Mouse (Mus musculus) adrenal gland, adult 18-20 months (tissue): ENCODE measurements around the gene Dhdh. TPM values are rescaled to one million over a fixed set of nuclear protein-coding genes. Genes with fewer than 3 reads are reported as not detected.
"Not testable (repeated sequence)": the region's sequence is repeated elsewhere in the genome, so short reads cannot be mapped to it uniquely, and the experiment has no call there.

Experiments
- DNase-seq, 2 experiments: peaks; one replicate each; pipeline ENCODE4 v3.0.0; 2021 to 2022; ENCODE audit warnings: low spot score in 2 of 2
- long read RNA-seq, 2 experiments: library from polyadenylated mRNA; stranded (forward); transcript quantifications; one replicate each; pipeline ENCODE4 v2.0.0; 2021
- total RNA-seq, 2 experiments: library from RNA; stranded (reverse); gene quantifications; 1 replicate in 1 of 2; 2 replicates in 1 of 2; pipeline ENCODE4 v1.2.3; 2021

Gene Dhdh
- 10 to 100 TPM; 73.2 to 77.2 TPM for total RNA-seq
- long read RNA-seq, experiment 1, full-length matches to known transcripts, result 3 of 4 reads
- long read RNA-seq, experiment 1, partial matches to known transcripts, result 0 of 4 reads
- long read RNA-seq, experiment 1, other reads (novel, unspliced or antisense), result 1 of 4 reads
- long read RNA-seq, experiment 2, full-length matches to known transcripts, result 2 of 12 reads
- long read RNA-seq, experiment 2, partial matches to known transcripts, result 0 of 12 reads
- long read RNA-seq, experiment 2, other reads (novel, unspliced or antisense), result 10 of 12 reads

GRCm38 (mm10) chr7:45488293-45489204, at the start of gene Dhdh:
Gene Dhdh, minus strand, starts transcription at chr7:45488805.
- peak; percentile 73 to 78 for DNase-seq

- no peak for DNase-seq
These were observed 49.0 kb upstream of the Dhdh start for GRCm38 (mm10) chr7:45537602-45538001.

- DNase-seq, result no peak
These were observed 47.1 kb upstream of the Dhdh start for GRCm38 (mm10) chr7:45535676-45536075.

GRCm38 (mm10) chr7:45530643-45531042, 42.0 kb upstream of the Dhdh start:
- no peak for DNase-seq

GRCm38 (mm10) chr7:45529461-45529860, 40.9 kb upstream of the Dhdh start:
- no peak for DNase-seq

- not testable (repeated sequence) for DNase-seq
These were observed 38.6 kb upstream of the Dhdh start for GRCm38 (mm10) chr7:45527169-45527568.

GRCm38 (mm10) chr7:45526474-45527120, 38.0 kb upstream of the Dhdh start:
- no peak for DNase-seq

- peak; percentile 98 for DNase-seq
These were observed 37.3 kb upstream of the Dhdh start, which contains the start of the genes Ppp1r15a and Plekha4 for GRCm38 (mm10) chr7:45525809-45526473. Gene Ppp1r15a, minus strand, starts transcription at chr7:45526268. Gene Plekha4, plus strand, starts transcription at chr7:45526330.

- peak; percentile 41 to 48 for DNase-seq
These were observed 36.4 kb upstream of the Dhdh start for GRCm38 (mm10) chr7:45524841-45525621.

GRCm38 (mm10) chr7:45523678-45524170, 35.1 kb upstream of the Dhdh start:
- DNase-seq, result no peak

- no peak for DNase-seq
These were observed 34.5 kb upstream of the Dhdh start for GRCm38 (mm10) chr7:45522957-45523676.

GRCm38 (mm10) chr7:45522194-45522752, 33.7 kb upstream of the Dhdh start:
- no peak for DNase-seq

GRCm38 (mm10) chr7:45521728-45522184, 33.2 kb upstream of the Dhdh start:
- peak; percentile 69 to 80 for DNase-seq

- DNase-seq, result no peak
These were observed 32.0 kb upstream of the Dhdh start for GRCm38 (mm10) chr7:45520605-45521004.

- DNase-seq, result no peak
These were observed 30.9 kb upstream of the Dhdh start for GRCm38 (mm10) chr7:45519345-45520120.

- no peak for DNase-seq
These were observed 30.0 kb upstream of the Dhdh start for GRCm38 (mm10) chr7:45518618-45519017.

- not testable (repeated sequence) for DNase-seq
These were observed 28.2 kb upstream of the Dhdh start for GRCm38 (mm10) chr7:45516846-45517245.

- DNase-seq, result no peak
These were observed 26.8 kb upstream of the Dhdh start for GRCm38 (mm10) chr7:45515436-45515835.
